Mouse (Mus musculus) thymus, postnatal 10 days (tissue): ENCODE measurements around the gene Samhd1.

Experiments used
- DNase-seq, 2 experiments: peaks; one replicate each; pipeline ENCODE4 v3.0.0; 2021; ENCODE audit warnings: low spot score in 2 of 2

The Samhd1 gene

DNA sequence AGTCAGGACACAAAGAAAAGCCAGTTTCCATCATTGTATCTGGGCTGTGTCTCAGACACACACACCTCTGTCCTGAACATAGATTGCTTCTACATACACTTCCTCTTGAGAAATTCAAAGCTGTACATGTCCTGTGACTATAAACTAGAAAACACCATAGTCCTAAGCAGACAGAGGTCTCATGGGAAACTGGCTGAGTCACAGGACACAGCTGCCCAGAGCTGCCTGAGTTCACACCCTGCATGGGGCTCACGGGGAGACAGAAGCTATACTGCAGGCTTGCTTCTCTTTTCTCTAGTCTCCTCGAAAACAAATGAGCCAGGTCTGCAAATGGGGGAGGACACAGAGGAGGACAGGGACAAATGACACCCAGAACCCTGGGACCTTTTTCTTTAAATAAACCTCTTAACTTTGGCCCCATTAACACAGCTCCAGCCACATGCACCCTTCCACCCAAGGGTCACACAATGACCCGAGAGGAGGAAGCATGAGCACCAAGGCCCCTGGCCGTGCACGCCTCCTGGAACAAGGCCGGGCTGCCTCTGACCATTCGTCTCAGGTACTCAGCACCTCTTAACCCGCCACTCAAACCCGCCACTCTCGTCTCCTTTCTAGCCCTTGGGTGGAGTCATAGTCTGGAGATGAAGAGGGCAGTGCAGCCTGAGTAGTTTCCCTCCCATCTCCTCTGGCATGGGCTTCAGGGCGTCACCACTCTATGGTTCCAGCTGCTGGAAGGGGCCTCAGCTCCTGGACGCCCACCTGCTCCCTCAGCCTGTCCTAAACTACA is 35.3 kb downstream of the Samhd1 start:
- no peak for DNase-seq

DNA sequence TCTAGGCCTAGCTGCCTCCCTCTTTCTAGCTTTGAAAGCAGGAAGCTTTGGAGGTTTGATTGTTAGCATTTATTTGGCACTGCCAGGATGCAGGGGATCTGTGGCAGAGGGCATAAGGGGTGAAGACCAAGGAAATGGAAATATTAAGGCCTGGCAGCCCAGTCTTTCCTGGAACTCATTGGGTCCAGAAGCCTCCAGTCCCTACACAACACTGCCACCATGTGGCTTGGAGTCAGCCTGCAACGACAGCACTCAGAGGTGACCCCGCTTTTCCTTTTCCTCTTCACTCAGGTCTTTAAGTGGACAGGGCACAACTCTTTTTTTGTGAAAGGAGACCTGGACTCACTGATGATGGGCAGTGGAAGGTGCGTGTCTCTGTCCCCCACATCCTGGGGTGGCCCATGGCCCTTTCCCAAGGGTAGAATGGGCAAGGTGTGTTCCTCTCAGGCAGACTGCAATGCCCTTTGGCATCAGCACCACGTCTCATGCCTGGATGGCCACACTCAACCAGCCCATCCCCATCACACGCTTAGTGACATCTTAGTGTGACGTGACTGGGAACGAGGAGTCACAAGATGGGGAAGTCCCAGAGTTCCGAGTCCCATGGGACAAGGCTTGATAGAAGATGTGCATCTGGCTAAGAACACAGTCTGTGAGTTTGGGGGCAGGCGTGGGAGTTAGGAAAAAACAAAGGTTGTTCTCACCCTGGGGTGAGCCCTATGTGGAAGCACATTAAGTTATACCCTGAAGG is 39.9 kb downstream of the Samhd1 start:
- peak in 1 of 2 experiments; percentile 59 for DNase-seq

DNA sequence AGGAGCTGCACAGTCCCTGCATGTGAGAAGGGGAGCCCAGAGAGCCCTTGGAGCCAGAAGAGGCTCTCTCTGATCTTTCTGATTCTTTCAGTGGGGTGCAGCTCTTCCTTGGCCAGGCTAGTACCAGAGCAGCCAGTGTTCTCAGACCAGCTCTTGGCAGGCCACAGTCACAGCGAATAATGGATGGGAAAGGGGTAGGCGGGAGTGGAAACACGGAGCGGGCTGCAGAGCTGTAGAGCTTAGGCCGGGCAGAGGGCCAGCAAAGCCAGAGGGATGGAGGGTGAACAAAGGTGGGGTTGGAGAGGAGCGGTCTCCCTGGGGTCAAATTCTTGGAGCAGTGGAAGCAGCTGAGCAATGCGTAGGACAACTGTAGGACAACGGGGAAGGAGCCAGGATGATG is 43.0 kb downstream of the Samhd1 start:
- DNase-seq, result no peak

DNA sequence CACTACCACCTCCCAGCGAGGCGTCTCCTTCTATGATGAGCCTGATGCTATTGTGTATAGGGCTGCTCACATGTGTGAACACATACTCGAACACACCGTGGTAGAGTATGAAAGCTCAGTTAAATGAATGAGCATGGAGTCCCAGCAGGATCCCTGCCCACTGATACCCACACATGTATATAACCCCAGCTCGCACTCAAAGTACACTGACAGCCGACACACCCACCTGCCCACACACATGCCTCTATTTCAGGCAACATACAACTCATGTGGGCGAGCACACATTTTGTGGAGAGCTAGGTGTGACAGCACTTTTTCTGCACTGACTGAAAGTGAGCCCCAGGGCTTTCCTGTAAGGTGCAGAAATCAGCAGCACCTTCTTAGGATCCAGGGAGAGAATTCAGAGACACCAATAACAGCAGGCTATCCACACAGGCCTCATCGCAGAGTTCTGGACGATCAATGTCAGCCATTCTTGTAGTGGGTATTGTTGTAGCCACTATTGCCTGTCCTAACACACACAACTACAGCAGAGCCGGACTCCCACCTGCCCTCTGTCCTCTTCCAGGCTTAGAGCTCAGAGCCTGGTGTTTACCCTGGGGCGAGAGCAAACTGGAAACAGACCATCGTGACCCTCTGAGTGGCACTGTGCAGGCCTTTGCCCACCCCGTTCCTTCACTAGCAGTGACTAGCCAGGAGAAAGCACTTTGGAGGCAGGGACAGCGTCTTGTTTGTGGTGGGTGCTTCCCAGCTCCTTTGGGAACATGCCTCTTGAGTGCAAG is 47.3 kb downstream of the Samhd1 start:
- DNase-seq, result no peak

- DNase-seq, result no peak
Observed at GRCm38 (mm10) chr2:157086796-157087195, 48.3 kb downstream of the Samhd1 start, which contains the start of gene Tldc2. Gene Tldc2, plus strand, starts transcription at chr2:157087055.

DNA sequence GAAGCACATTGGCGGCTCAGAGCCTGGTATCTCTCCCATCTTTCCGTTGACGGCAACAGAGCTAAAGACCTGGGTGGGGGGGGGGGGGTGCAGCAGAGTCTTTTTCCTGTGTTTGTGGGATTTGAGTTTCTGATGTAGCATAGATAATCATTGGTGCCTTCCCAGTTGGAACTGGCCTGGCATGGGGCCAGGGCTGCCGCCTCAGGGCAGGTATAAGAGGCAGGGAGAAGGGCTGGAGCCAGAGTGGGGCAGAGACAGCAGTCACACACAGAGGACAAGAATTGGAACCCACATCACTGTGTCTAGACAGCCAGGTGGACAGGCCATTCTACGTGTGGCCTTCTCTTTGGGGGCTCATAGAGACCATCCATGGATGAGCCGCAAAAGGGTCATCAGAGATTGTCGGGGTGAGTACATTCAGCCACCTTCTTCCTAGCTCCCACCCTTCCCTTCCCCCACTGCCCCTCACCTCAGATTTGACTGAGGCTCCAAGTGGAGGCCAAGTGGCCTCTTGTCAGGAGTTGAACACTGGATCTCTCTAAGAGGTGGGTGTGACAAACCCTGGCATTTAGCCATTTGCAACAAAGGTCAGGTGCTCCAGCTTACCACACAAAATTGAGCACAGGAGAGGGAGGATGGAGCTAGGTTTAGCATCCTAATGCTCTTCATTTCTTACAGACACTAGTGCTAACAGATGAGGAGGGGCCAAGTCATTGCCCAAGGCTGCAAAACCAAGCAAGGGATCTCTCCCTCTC is 50.1 kb downstream of the Samhd1 start:
- DNase-seq, result no peak

DNA sequence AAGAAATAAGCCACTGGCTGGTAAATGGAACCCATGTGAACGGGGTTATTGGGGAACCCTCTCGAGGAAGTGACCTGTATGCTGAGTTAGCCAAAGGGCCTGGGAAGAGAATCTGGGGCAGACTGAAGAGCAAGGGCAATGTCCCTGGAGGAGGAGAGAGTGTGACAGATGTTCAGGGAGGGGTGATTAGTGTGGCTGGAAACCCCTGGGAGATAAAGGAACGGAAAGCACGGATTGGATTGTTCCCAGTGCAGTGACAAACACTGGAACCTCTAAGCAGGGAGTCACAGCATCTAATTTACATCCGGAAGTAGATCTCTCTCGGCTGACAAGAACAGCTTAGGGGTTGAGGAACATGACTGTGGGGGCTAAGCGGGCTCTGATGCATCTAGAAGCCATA is 53.1 kb downstream of the Samhd1 start:
- DNase-seq, result no peak

- no peak for DNase-seq
Observed at GRCm38 (mm10) chr2:157081331-157081730, 53.7 kb downstream of the Samhd1 start.

GRCm38 (mm10) chr2:157079701-157080180 is 55.3 kb downstream of the Samhd1 start:
- DNase-seq, result no peak

DNA sequence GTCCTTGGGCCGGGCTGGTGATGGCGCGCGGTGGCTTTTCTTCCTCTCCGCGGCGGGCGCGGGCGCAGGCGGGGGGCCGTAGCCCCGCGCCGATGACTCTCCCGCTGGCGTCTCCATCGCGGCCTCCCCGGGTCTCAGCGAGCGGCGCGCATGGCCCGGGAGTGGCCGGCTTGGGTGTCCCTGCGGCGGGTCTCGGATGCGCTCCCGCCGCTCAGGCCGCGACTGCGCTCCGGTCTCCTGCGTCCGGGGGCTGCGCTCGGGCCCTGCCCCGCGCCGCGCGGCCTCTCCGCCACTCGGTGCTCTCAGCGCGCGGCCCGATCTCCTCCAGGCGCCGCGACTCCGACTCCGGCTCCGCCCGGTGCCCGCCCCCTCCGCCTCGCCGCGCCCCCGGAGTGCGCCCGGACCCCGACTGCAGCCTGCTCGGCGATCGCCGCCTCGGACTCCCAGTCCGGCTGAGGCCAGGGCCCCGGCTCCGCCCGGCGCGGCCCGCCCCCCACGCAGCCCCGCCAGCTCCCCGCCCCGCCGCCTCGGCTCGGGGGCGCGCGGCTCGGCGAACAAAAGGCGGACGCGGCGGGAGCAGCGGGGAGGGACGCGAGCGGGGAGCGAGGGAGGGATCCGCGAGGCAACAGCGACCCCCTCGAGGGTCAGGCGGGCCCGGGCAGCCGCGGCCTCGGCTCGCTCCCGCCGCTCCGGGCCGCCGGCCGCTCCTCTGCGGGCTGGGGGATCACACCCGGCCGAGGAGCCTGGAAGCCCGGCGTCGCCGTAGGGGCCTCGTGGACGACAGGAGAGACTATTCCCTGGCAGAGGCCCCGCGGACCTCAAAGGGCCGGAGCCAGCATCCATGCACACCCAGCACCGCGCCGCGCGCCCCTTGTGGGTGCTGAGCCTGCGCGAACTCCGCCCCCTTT is 56.0 kb downstream of the Samhd1 start, which contains the start of gene Soga1:
Gene Soga1 (minus strand): TSS at position 462 of the 908 bp plus-strand sequence.
- peak; percentile 39 to 59 for DNase-seq

DNA sequence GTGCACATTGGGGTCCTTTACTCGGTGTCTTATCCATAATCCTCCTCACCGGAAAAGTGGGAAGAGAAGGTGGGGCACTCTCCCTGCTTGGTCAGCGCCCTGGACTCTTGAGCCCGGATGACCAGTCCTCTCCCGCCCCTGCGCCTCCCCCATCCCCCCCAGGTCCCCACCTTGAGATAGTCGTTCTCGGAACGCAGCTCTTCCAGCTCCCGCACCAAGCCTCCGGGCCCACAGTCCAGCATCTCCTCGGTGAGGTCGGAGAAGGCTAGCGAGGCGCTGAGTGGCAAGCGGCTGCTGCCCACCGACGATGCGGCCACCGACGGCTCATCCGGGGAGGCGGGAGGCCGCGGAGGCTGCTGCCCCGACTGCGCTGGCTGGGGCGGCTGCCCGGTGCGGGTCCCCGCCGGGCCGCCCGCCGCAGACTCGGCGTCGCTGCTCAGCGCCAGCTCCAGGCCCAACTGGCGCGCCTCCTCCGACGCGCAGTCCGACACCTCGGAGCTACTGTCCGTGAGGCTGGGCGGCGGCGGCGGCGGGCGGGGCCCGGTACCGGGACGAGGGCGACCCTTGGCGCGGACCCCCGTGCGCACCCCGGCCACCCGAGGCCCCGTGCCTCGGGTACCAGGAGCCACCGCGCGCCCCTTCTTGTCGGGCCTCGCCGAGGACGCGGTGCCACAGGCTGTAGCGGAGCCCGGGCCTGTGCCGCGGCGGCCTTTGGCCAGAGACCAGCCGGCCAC is 56.8 kb downstream of the Samhd1 start:
- no peak for DNase-seq

- no peak for DNase-seq
Observed at GRCm38 (mm10) chr2:157077641-157078058, 57.4 kb downstream of the Samhd1 start.

GRCm38 (mm10) chr2:157077160-157077559 is 57.9 kb downstream of the Samhd1 start:
- DNase-seq, result no peak

GRCm38 (mm10) chr2:157076585-157076984 is 58.5 kb downstream of the Samhd1 start:
- DNase-seq, result no peak

DNA sequence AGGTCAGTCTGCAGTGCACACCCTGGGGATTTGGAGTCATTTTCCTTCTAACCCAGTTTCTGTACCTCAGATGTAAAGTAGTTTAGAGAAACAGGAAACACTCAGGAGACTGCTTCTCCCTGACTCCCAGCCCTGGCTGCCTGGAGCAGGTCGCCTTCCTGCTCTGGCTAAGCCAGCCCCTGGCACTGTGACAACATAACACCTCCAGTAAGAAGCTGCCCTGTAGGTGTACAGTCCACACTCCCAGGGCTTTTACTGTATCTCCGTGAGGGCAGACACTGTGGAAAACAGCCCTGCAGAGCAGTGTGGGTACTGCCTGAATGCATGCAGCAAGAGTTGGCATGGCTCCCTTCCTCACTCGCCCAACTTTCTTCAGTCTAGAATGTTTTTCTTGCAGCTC is 59.4 kb downstream of the Samhd1 start:
- DNase-seq, result no peak

DNA sequence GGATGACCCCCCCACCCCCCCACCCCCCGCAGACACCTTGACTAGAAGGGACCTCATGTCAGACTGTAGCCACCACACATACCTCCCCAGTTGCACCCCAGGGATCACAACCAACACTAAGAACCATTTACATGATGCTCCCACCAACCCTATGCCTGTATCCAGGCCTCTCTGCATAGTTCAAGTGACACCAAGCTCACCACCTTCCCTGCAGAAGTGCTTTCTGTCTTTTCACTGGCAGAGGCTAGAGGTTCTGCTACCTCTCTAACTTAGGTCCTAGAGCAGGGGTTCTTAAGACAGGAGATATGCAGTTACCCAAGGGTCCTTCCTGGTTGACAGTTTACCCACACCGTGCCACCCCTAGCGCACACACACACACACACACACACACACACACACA is 59.8 kb downstream of the Samhd1 start:
- no peak for DNase-seq

DNA sequence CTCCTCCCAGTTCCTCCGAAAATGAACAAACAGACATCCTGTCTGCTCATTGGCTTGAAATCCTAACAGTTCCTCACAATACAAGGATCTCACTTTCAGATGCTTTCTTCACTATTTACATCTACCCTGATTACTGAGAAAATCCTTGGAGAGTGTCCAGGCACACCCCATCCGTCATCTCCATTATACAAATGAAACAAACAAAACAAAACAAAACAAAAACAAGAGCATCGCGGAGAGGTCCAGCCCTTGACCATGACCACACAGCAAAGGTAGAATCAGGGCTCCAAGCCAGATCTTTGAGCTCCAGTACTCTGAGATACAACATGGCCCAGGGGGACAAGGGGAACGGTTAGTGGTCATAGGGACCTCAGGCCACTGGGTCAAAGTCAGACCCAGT is 60.3 kb downstream of the Samhd1 start:
- no peak for DNase-seq

- DNase-seq, result no peak
Observed at GRCm38 (mm10) chr2:157074186-157074724, 60.8 kb downstream of the Samhd1 start.

- no peak for DNase-seq
Observed at GRCm38 (mm10) chr2:157073378-157074052, 61.5 kb downstream of the Samhd1 start.
